Mouse (Mus musculus): Measurements from ENCODE around the gene Dapk2. TPM values are rescaled to one million over a fixed set of nuclear protein-coding genes. Genes with fewer than 3 reads are reported as not detected.

The Dapk2 gene
- polyA plus RNA-seq, 1 experiment from 2014 or later: 3.5 TPM

DNA sequence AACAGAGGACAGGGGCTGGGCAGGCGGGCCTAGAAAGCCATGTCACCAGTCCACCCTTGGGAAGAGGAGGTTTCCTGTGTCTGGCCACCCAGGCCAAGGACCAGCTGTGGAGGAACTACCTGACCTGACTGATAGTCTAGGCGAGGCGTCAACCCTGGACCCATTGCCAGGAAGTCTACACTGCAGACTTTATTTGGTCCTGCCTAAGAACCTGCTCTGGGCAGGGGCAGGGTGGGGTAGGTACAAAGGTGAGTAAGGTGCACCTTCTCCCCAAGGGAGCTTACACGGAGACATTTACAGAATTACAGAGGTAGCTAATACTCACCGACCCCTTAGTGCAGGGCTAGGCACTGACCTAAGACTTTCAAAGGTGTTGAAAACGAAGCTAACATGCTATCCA lies 4.4 kb upstream of the Dapk2 start:
- H3K27ac ChIP-seq: peak overlapping the region; percentile 18; the same call in 1 of the 2 replicates
- 92% methylated on average over 6 of the region's 6 CpGs for WGBS
- H3K9me3 ChIP-seq: no peaks in the 10 kb centered on the region

DNA sequence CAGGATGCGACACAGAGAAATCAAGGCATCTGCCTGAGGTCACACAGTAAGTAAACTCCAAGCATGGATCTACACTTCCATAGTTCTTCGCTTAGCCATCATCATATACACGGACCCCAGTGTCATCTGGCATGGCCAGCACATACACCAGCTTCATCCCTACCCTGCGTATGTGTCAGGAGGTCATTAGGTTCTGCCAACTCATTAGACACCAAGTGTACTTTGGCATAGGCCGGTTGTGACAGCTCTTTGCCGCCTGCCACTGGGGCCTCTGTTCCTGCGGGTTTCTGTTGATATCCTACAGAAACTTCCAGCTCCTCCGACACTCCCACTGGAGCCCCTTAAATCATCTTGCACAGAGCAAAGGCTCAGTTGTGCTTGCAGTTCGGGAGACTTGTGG lies 4.0 kb upstream of the Dapk2 start:
- H3K27me3 ChIP-seq (ENCODE audit: insufficient read depth, poor library complexity, severe bottlenecking): peaks cover 51% of the 10 kb centered on the region

More for the DNA sequence above, 4.4 kb upstream of the Dapk2 start:
- no peak overlapping the region for H3K4me3 ChIP-seq
- no peak for DNase-seq (ENCODE audit: low spot score)
- peaks cover 22% of the 10 kb centered on the region for H3K4me1 ChIP-seq (replicated peaks)
- no peaks in the 10 kb centered on the region for H3K36me3 ChIP-seq
- H3K27me3 ChIP-seq (ENCODE audit: insufficient read depth, poor library complexity, severe bottlenecking): peaks cover 47% of the 10 kb centered on the region

DNA sequence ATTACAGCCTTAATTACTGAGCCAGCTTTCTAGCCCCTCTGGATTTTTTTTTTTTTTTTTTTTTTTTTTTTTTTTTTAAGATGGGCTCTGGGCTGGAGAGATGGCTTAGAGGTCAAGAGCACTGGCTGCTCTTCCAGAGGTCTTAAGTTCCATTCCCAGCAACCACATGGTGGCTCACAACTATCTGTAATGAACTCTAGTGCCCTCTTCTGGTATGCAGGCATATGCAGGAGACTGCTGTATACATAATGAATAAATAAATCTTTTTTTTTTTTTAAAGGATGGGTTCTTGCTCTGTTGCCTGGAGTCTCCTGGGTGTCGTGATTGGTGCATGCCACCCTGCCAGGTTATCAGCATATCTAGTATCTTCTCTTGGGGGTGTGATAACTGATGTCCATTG lies 2.5 kb upstream of the Dapk2 start:
- H3K27ac ChIP-seq: no peak overlapping the region
- H3K27me3 ChIP-seq (ENCODE audit: insufficient read depth, poor library complexity, severe bottlenecking): peaks cover 61% of the 10 kb centered on the region
- DNase-seq (ENCODE audit: low spot score): no peak
- H3K9me3 ChIP-seq: no peaks in the 10 kb centered on the region
- H3K36me3 ChIP-seq: no peaks in the 10 kb centered on the region
- H3K4me1 ChIP-seq (replicated peaks): peaks cover 22% of the 10 kb centered on the region
- 83% methylated on average over 1 of the region's 1 CpGs for WGBS
- no peak overlapping the region for H3K4me3 ChIP-seq

More for the DNA sequence above, 4.0 kb upstream of the Dapk2 start:
- peaks cover 22% of the 10 kb centered on the region for H3K4me1 ChIP-seq (replicated peaks)
- no peak overlapping the region for H3K4me3 ChIP-seq
- 92% methylated on average over 9 of the region's 9 CpGs for WGBS
- no peaks in the 10 kb centered on the region for H3K9me3 ChIP-seq
- no peak for DNase-seq (ENCODE audit: low spot score)
- H3K36me3 ChIP-seq: no peaks in the 10 kb centered on the region
- H3K27ac ChIP-seq: no peak overlapping the region

DNA sequence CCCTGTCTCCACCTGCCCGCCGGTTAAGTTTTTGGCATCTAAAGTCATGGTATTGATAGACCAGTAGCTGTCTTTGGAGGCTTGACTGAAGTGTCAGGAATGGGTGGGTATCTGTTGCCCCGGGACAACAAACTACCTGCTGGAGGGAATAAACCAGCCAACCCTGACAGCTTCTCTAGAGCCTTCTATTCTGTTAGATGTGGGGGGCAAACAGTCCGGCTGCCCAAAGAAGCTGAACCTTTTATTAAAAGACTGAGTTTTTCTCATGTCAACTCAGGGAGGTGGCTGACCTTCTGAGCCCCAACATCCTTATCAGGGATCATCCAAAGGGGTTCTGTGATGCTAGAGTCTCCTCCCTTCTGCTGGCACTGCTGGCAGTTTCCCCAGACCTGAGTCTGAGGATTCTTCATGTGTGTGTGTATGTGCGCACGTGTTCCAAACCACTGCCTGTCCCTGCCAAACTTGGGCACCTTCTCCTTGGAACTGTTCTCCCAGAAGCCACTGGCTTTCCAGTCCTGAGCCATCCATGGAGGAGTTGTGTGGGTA lies 935 bp downstream of the Dapk2 start:
- no peaks in the 10 kb centered on the region for H3K36me3 ChIP-seq
- no peak overlapping the region for H3K4me3 ChIP-seq
- 82% methylated on average over 6 of the region's 6 CpGs for WGBS
- peaks cover 39% of the 10 kb centered on the region for H3K27me3 ChIP-seq (ENCODE audit: insufficient read depth, poor library complexity, severe bottlenecking)
- H3K4me1 ChIP-seq (replicated peaks): peaks cover 8% of the 10 kb centered on the region
- H3K9me3 ChIP-seq: no peaks in the 10 kb centered on the region
- H3K27ac ChIP-seq: no peak overlapping the region
- DNase-seq (ENCODE audit: low spot score): no peak

DNA sequence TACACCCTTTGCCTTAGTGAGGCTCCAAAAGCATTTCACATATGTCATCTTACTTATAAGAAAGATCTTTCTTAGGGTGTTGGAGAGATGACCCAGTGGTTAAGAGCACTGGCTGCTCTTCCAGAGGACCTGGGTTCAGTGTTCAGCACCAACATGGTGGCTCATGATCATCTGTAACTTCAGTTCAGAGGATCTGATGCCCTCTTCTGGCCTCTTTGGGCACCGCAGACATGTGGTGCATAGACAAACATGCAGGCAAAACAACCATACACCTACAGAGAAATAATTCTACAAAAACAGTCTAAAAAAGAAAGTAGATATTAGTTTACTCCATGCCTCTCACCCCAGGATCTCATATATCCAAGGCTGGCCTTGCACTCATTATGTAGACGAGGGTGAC lies 2.1 kb downstream of the Dapk2 start:
- no peaks in the 10 kb centered on the region for H3K36me3 ChIP-seq
- 93% methylated on average over 2 of the region's 2 CpGs for WGBS
- no peak overlapping the region for H3K27ac ChIP-seq
- no peak for DNase-seq (ENCODE audit: low spot score)
- peaks cover 39% of the 10 kb centered on the region for H3K27me3 ChIP-seq (ENCODE audit: insufficient read depth, poor library complexity, severe bottlenecking)
- no peaks in the 10 kb centered on the region for H3K9me3 ChIP-seq
- no peak overlapping the region for H3K4me3 ChIP-seq
- peaks cover 11% of the 10 kb centered on the region for H3K4me1 ChIP-seq (replicated peaks)

DNA sequence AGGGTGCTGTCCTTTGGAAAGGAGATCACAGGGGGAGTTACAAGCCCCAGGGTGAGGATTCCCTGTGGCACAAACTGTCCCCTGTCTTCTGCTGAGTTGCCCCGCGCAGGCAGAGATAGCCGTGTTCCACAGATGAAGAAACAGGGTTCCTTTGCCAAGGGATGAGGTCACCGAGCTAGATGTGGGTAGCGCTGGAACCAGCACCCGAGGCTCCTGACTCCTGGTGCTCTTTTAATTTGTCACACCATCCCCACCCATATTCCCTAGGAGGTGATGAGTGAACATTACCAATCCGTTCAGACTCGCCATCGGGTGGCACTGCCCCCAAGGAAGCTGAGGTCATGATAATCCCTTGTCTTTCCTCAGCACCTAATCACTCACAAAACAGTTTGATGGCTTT lies 5.0 kb downstream of the Dapk2 start:
- Histone ChIP-seq H3K4me3 (no peak overlapping the region), H3K27me3 (ENCODE audit: insufficient read depth, poor library complexity, severe bottlenecking) (peaks cover 22% of the 10 kb centered on the region), H3K36me3 (no peaks in the 10 kb centered on the region), H3K9me3 (no peaks in the 10 kb centered on the region), H3K27ac (no peak overlapping the region), H3K4me1 (replicated peaks) (peaks cover 36% of the 10 kb centered on the region)
- DNase-seq (ENCODE audit: low spot score): no peak
- 86% methylated on average over 9 of the region's 9 CpGs for WGBS

DNA sequence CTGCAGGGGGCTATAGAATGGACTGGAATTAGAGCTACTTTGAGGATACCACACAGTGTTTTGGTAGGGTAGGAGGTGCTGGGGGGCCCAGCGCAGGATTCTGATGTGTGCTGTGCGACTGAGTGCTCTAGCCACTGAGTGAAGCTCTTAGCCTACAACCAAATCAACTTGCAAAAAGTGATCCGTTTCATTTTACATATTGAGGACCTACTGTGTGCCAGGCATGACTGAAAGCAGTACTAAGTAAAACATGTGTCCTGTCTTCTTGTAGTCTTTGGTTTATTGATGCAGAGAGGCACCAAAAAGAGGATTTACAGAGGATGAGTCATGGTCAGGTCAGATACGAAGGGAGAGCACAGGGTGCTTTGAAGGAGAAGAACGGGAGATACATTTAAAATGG lies 9.2 kb downstream of the Dapk2 start:
- H3K36me3 ChIP-seq: no peaks in the 10 kb centered on the region
- 87% methylated on average over 5 of the region's 5 CpGs for WGBS
- no peaks in the 10 kb centered on the region for H3K9me3 ChIP-seq
- H3K4me1 ChIP-seq (replicated peaks): peaks cover 67% of the 10 kb centered on the region
- no peak overlapping the region for H3K4me3 ChIP-seq
- no peaks in the 10 kb centered on the region for H3K27me3 ChIP-seq (ENCODE audit: insufficient read depth, poor library complexity, severe bottlenecking)
- no peak for DNase-seq (ENCODE audit: low spot score)
- peak overlapping the region; percentile 59 for H3K27ac ChIP-seq

DNA sequence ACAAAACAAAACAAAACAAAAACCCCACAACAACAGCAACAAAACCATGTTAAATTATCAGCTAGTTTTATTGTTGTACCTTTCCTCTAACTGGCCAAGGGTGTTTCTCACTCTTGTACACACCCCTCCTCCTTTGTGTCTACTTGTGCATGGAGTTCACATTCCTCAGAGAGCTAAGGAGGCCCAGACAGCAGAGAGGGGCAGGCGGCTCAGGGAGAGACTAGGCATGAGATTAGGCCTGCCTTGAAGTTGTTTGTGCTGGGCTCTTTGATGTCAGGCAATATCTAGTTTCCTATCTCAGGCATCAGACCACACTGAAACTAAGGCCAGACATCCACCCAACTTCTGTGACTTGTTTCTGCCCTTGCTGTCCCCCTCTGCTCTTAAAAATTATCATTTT lies 10.2 kb downstream of the Dapk2 start:
- no peak for DNase-seq (ENCODE audit: low spot score)
- Histone ChIP-seq H3K4me3 (no peak overlapping the region), H3K9me3 (no peaks in the 10 kb centered on the region), H3K4me1 (replicated peaks) (peaks cover 71% of the 10 kb centered on the region), H3K27me3 (ENCODE audit: insufficient read depth, poor library complexity, severe bottlenecking) (no peaks in the 10 kb centered on the region), H3K36me3 (no peaks in the 10 kb centered on the region), H3K27ac (peak overlapping the region; percentile 59; the same call in 1 of the 2 replicates)
- WGBS: 12% methylated on average over 1 of the region's 1 CpGs

DNA sequence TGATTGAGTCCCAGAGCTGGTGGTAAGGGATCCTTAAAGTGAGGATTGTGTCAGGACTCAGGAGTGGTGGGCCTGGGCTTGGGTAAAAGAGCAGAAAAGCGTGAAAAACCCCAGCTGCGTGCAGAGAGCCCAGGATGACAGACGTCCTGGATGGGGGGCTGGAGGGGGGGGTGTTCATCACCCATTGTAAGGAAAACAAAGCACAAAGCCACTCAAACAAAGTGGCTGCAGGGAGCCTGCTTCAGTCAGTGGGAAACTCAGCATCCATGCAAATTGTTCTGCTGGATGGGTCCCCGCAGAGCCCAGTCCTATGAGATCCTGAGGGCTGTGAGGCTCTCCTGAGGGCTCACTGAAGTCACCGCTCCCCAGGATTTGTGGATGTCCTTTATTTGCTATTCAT lies 12.5 kb downstream of the Dapk2 start:
- no peaks in the 10 kb centered on the region for H3K9me3 ChIP-seq
- 12% methylated on average over 5 of the region's 5 CpGs for WGBS
- DNase-seq (ENCODE audit: low spot score): peak; percentile 66
- H3K36me3 ChIP-seq: no peaks in the 10 kb centered on the region
- H3K27me3 ChIP-seq (ENCODE audit: insufficient read depth, poor library complexity, severe bottlenecking): no peaks in the 10 kb centered on the region
- H3K27ac ChIP-seq: peak overlapping the region; percentile 82
- H3K4me1 ChIP-seq (replicated peaks): peaks cover 65% of the 10 kb centered on the region
- H3K4me3 ChIP-seq: peak overlapping the region; percentile 9; the same call in 1 of the 2 replicates

DNA sequence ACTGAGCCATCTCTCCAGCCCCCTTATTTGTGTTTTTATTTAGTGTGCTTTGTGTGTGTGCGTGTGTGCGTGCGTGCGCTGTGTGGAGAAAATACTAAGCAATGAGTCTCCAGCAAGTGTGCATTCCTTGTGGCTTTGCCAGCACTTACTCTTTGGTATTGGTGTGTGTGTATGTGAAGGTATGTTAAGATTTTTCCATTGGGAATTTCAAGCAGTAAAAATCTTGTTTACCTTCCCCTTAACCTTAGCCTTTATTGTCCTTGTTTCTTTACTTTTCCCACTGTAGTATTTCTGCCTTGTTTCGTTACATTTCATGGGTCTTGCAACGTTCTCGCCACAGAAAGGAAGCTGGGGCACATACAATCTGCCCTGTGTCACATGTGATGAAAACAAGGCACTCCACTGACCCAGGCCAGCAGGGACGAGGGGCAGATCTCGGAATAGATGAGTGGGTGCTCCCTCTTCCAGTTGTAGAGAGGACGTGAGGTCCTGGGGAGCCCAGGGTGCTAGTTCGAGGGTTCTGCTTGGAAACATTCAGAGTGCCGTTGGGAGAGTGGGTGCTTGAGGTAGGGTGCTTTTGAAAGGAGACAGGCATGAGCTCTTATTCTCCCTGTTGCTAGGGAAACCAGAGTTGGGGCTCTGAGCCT lies 13.4 kb downstream of the Dapk2 start:
- Histone ChIP-seq H3K4me1 (replicated peaks) (peaks cover 56% of the 10 kb centered on the region), H3K4me3 (no peak overlapping the region), H3K27me3 (ENCODE audit: insufficient read depth, poor library complexity, severe bottlenecking) (no peaks in the 10 kb centered on the region), H3K36me3 (no peaks in the 10 kb centered on the region), H3K9me3 (no peaks in the 10 kb centered on the region), H3K27ac (peak overlapping the region; percentile 78)
- 56% methylated on average over 12 of the region's 12 CpGs for WGBS
- DNase-seq (ENCODE audit: low spot score): no peak

DNA sequence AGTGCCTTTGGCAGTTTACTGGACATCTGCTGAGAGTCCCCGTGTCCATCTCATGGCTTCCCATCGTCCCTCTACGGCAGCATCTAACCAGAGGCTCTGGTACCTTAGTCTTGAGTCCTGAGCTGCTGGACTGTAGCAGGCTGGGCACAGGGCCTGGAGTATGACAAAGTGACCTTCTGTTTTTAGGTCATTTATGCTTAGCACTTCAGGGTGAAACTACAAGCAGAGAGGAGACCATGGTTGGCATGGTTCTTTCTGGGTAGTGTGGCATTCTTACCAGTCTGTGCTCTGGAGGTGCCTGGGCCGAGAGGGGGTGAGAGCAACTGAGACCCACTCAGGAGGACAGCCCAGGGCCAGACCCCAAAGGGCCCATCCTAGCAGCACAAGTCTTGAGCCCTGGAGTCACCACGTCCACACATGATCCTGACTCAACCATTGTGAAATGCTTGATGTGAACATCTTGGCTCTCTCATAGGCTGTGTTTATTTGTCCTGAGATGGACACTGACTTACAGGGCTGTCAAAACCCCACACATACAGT lies 15.4 kb downstream of the Dapk2 start:
- Histone ChIP-seq H3K9me3 (no peaks in the 10 kb centered on the region), H3K4me1 (replicated peaks) (peaks cover 42% of the 10 kb centered on the region), H3K4me3 (no peak overlapping the region), H3K36me3 (no peaks in the 10 kb centered on the region), H3K27me3 (ENCODE audit: insufficient read depth, poor library complexity, severe bottlenecking) (no peaks in the 10 kb centered on the region), H3K27ac (no peak overlapping the region)
- no peak for DNase-seq (ENCODE audit: low spot score)
- 95% methylated on average over 5 of the region's 5 CpGs for WGBS

DNA sequence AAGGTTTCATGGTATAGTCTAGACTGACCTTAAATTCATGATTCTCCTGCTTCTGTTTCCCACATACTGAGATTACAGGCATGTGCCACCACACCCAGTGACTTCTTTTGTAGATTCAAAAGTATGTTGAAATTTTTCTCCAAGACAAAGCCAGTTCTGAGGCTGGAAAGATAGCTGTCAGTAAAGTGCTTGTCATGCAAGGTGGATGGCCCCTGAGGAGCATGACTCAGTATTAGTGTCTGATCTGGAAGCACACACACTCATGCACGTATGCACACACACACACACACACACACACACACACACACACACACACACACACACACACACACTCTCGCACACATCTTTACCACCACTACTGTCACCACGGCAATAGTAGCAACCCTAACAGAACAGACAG lies 17.0 kb downstream of the Dapk2 start:
- H3K36me3 ChIP-seq: no peaks in the 10 kb centered on the region
- peaks cover 32% of the 10 kb centered on the region for H3K4me1 ChIP-seq (replicated peaks)
- no peaks in the 10 kb centered on the region for H3K27me3 ChIP-seq (ENCODE audit: insufficient read depth, poor library complexity, severe bottlenecking)
- 84% methylated on average over 3 of the region's 3 CpGs for WGBS
- H3K27ac ChIP-seq: no peak overlapping the region
- no peak overlapping the region for H3K4me3 ChIP-seq
- no peak for DNase-seq (ENCODE audit: low spot score)
- no peaks in the 10 kb centered on the region for H3K9me3 ChIP-seq

DNA sequence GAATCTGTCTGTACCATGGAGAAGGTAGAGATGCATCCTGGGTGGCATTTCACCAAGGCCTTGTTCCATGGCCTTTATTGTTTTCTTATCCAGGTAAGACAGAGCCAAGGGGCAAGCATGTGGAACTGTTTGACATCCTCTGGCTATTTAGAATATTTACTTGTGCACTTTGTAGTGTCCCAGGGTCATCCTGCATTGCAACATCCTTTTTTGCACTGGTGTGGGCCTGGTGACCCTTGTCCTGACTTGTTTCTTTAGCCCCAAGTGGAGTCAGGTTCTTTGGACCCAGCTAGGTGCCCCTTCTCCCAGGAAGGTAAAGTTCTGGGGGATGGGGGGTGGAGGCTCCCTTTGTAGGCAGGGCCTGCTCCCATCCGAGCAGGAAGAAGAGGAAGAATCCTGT lies 20.0 kb downstream of the Dapk2 start:
- H3K36me3 ChIP-seq: no peaks in the 10 kb centered on the region
- H3K27me3 ChIP-seq (ENCODE audit: insufficient read depth, poor library complexity, severe bottlenecking): peaks cover 10% of the 10 kb centered on the region; the same call in 1 of the 2 replicates
- no peak overlapping the region for H3K27ac ChIP-seq
- H3K9me3 ChIP-seq: no peaks in the 10 kb centered on the region
- WGBS: 20% methylated on average over 1 of the region's 1 CpGs
- no peak overlapping the region for H3K4me3 ChIP-seq
- H3K4me1 ChIP-seq (replicated peaks): peaks cover 18% of the 10 kb centered on the region; the same call in 1 of the 2 replicates
- no peak for DNase-seq (ENCODE audit: low spot score)

Data from hindbrain, embryonic 10.5 days (tissue).